Mouse (Mus musculus) adrenal gland, adult 18-20 months (tissue): ENCODE results near the gene Calm3. TPM values are rescaled to one million over a fixed set of nuclear protein-coding genes. Genes with fewer than 3 reads are reported as not detected.

ENCODE experiments used
- DNase-seq, 2 experiments: peaks; one replicate each; pipeline ENCODE4 v3.0.0; 2021 to 2022; ENCODE audit warnings: low spot score in 2 of 2
- total RNA-seq, 2 experiments: library from RNA; stranded (reverse); gene quantifications; 1 replicate in 1 of 2; 2 replicates in 1 of 2; pipeline ENCODE4 v1.2.3; 2021

Calm3 gene
- total RNA-seq, 2 experiments from 2014 or later, result 227 to 234 TPM

- peak; percentile 70 to 79 for DNase-seq
Measured at GRCm38 (mm10) chr7:16944061-16944807, 20.3 kb upstream of the Calm3 start, which contains the start of gene Pnmal2. TSS of gene Pnmal2 (plus strand) at chr7:16944682.

GRCm38 (mm10) chr7:16942861-16943260, 18.9 kb upstream of the Calm3 start:
- DNase-seq, result no peak

GRCm38 (mm10) chr7:16940292-16940691, 16.4 kb upstream of the Calm3 start:
- DNase-seq, result no peak

GRCm38 (mm10) chr7:16938117-16938791, 14.3 kb upstream of the Calm3 start:
- DNase-seq, result no peak

GRCm38 (mm10) chr7:16937312-16937711, 13.4 kb upstream of the Calm3 start:
- DNase-seq, result no peak

- no peak for DNase-seq
Measured at GRCm38 (mm10) chr7:16932704-16933577, 9.0 kb upstream of the Calm3 start.

GRCm38 (mm10) chr7:16931968-16932627, 8.2 kb upstream of the Calm3 start:
- peak; percentile 81 to 83 for DNase-seq

GRCm38 (mm10) chr7:16930850-16931249, 6.9 kb upstream of the Calm3 start:
- DNase-seq, result no peak

- DNase-seq, result no peak
Measured at GRCm38 (mm10) chr7:16928341-16928740, 4.4 kb upstream of the Calm3 start.

- DNase-seq, result no peak
Measured at GRCm38 (mm10) chr7:16923283-16924036, 454 bp downstream of the Calm3 start.

GRCm38 (mm10) chr7:16922360-16922973, 1.4 kb downstream of the Calm3 start:
- no peak for DNase-seq

- no peak for DNase-seq
Measured at GRCm38 (mm10) chr7:16921881-16922335, 2.0 kb downstream of the Calm3 start.

GRCm38 (mm10) chr7:16920818-16921791, 2.8 kb downstream of the Calm3 start:
- DNase-seq, result no peak

- no peak for DNase-seq
Measured at GRCm38 (mm10) chr7:16920150-16920579, 3.7 kb downstream of the Calm3 start.

GRCm38 (mm10) chr7:16919395-16920149, 4.3 kb downstream of the Calm3 start:
- no peak for DNase-seq

GRCm38 (mm10) chr7:16918670-16919069, 5.2 kb downstream of the Calm3 start:
- DNase-seq, result no peak

- no peak for DNase-seq
Measured at GRCm38 (mm10) chr7:16918014-16918413, 5.9 kb downstream of the Calm3 start.

- no peak for DNase-seq
Measured at GRCm38 (mm10) chr7:16917447-16917846, 6.5 kb downstream of the Calm3 start.
